Mouse (Mus musculus): ENCODE results near the gene Gm21788. TPM values are rescaled to one million over a fixed set of nuclear protein-coding genes. Genes with fewer than 3 reads are reported as not detected.
"Not testable (repeated sequence)": the region's sequence is repeated elsewhere in the genome, so short reads cannot be mapped to it uniquely, and the experiment has no call there.

Gene Gm21788
- not detected in 2 replicates for polyA plus RNA-seq (2012; rRNA removed)
- not detected in 2 replicates for polyA plus RNA-seq (2014; fragmentation: Nextera tagmentation; extraction: Ambion mirVana)

DNA sequence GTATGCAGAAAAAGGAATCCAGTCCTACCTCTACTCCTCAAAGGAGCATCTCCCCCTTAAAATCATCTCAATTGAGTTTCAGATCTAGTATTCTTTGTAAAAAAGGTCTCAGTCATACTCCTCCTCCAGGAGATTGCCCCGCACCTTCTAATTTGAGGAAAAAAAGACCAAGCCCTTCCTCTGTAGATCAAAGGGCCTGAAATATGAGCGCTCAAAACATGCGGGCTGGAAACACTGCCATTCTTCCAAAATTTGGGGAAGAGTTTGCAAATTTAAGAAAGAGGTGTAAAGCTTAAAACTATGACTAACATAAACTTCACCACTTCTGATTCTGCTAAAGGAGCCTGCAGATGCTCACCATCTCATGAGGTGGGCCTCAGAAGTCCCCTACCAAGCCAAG lies at the start of gene Gm21788:
Gene Gm21788, plus strand, starts transcription at position 301 of the 400 bp plus-strand sequence.
- not testable (repeated sequence) for ATAC-seq (ENCODE audit: low FRiP score, low read depth); H3K27me3 ChIP-seq (ENCODE audit: control insufficient read depth, insufficient read depth, low read length)
- WGBS: no CpG with 5 or more reads among the region's 3 CpGs

More for the DNA sequence above, at the start of gene Gm21788:
- not testable (repeated sequence) for H3K4me2 ChIP-seq (replicated peaks; ENCODE audit: low read depth, low read length, severe bottlenecking); DNase-seq (ENCODE audit: low spot score); H3K9ac ChIP-seq (ENCODE audit: low read depth, low read length, severe bottlenecking); H3K27ac ChIP-seq (replicated peaks; ENCODE audit: low read depth, low read length); H3K4me3 ChIP-seq (replicated peaks; ENCODE audit: low read length); H3K36me3 ChIP-seq (ENCODE audit: control insufficient read depth, insufficient read depth, low read length); H3K4me1 ChIP-seq (ENCODE audit: control insufficient read depth, insufficient read depth, low read length); H3K9me3 ChIP-seq (ENCODE audit: control insufficient read depth, low read length)

Other genes with a start within 250 kb of the Gm21788 start
- gene Gm21244, start 235.7 kb upstream of the Gm21788 start, polyA plus RNA-seq (2012; rRNA removed): not detected in 2 replicates
- not detected in 2 replicates for gene Gm21244, start 235.7 kb upstream of the Gm21788 start, polyA plus RNA-seq (2014; fragmentation: Nextera tagmentation; extraction: Ambion mirVana)
- not detected in 2 replicates for gene Gm28998, start 151.2 kb upstream of the Gm21788 start, polyA plus RNA-seq (2012; rRNA removed)
- gene Gm28998, start 151.2 kb upstream of the Gm21788 start, polyA plus RNA-seq (2014; fragmentation: Nextera tagmentation; extraction: Ambion mirVana): not detected in 2 replicates
- 0.01 TPM in 1 of 2 replicates, not detected in the other for gene Gm20826, start 233.5 kb downstream of the Gm21788 start, polyA plus RNA-seq (2012; rRNA removed)
- gene Gm20826, start 233.5 kb downstream of the Gm21788 start, polyA plus RNA-seq (2014; fragmentation: Nextera tagmentation; extraction: Ambion mirVana): not detected in 2 replicates

All from limb, embryonic 14.5 days (tissue).